Mouse (Mus musculus): ENCODE measurements around the gene Marf1. TPM values are rescaled to one million over a fixed set of nuclear protein-coding genes. Genes with fewer than 3 reads are reported as not detected.
"Not testable (repeated sequence)": the region's sequence is repeated elsewhere in the genome, so short reads cannot be mapped to it uniquely, and the experiment has no call there.

Marf1 gene
- polyA plus RNA-seq, 1 experiment from 2014 or later = 15.3 TPM

GRCm38 (mm10) chr16:14091771-14092170 lies 71.4 kb downstream of the Marf1 start:
- no peak overlapping the region for H3K27ac ChIP-seq
- H3K27me3 ChIP-seq (ENCODE audit: insufficient read depth, poor library complexity, severe bottlenecking) = no peaks in the 10 kb centered on the region
- H3K36me3 ChIP-seq = no peaks in the 10 kb centered on the region
- no peaks in the 10 kb centered on the region for H3K9me3 ChIP-seq
- H3K4me3 ChIP-seq = no peak overlapping the region
- H3K4me1 ChIP-seq (replicated peaks) = no peaks in the 10 kb centered on the region
- no peak for DNase-seq (ENCODE audit: low spot score)
- WGBS = 83% methylated on average over 2 of the region's 2 CpGs

GRCm38 (mm10) chr16:14089296-14089695 lies 73.9 kb downstream of the Marf1 start:
- no peaks in the 10 kb centered on the region for H3K4me1 ChIP-seq (replicated peaks)
- no peak for DNase-seq (ENCODE audit: low spot score)
- 86% methylated on average over 3 of the region's 3 CpGs for WGBS
- H3K9me3 ChIP-seq = no peaks in the 10 kb centered on the region
- H3K27ac ChIP-seq = no peak overlapping the region
- H3K4me3 ChIP-seq = no peak overlapping the region
- no peaks in the 10 kb centered on the region for H3K36me3 ChIP-seq
- no peaks in the 10 kb centered on the region for H3K27me3 ChIP-seq (ENCODE audit: insufficient read depth, poor library complexity, severe bottlenecking)

GRCm38 (mm10) chr16:14088249-14088648 lies 74.9 kb downstream of the Marf1 start:
- 89% methylated on average over 3 of the region's 3 CpGs for WGBS
- no peak overlapping the region for H3K27ac ChIP-seq
- no peaks in the 10 kb centered on the region for H3K4me1 ChIP-seq (replicated peaks)
- no peak overlapping the region for H3K4me3 ChIP-seq
- H3K9me3 ChIP-seq = no peaks in the 10 kb centered on the region
- DNase-seq (ENCODE audit: low spot score) = no peak
- no peaks in the 10 kb centered on the region for H3K36me3 ChIP-seq
- H3K27me3 ChIP-seq (ENCODE audit: insufficient read depth, poor library complexity, severe bottlenecking) = no peaks in the 10 kb centered on the region

- H3K27ac ChIP-seq = no peak overlapping the region
- H3K4me3 ChIP-seq = no peak overlapping the region
- H3K36me3 ChIP-seq = no peaks in the 10 kb centered on the region
- 0 out of 2 replicates have a peak, but pooled peaks cover 5% of the 10 kb centered on the region for H3K9me3 ChIP-seq
- 84% methylated on average over 2 of the region's 2 CpGs for WGBS
- no peaks in the 10 kb centered on the region for H3K27me3 ChIP-seq (ENCODE audit: insufficient read depth, poor library complexity, severe bottlenecking)
- DNase-seq (ENCODE audit: low spot score) = no peak
- H3K4me1 ChIP-seq (replicated peaks) = no peaks in the 10 kb centered on the region
Measured at GRCm38 (mm10) chr16:14082925-14083324, 80.2 kb downstream of the Marf1 start.

- H3K36me3 ChIP-seq = no peaks in the 10 kb centered on the region
- no peaks in the 10 kb centered on the region for H3K4me1 ChIP-seq (replicated peaks)
- H3K9me3 ChIP-seq = no peaks in the 10 kb centered on the region
- WGBS = 74% methylated on average over 5 of the region's 5 CpGs
- no peak overlapping the region for H3K27ac ChIP-seq
- DNase-seq (ENCODE audit: low spot score) = no peak
- no peak overlapping the region for H3K4me3 ChIP-seq
- H3K27me3 ChIP-seq (ENCODE audit: insufficient read depth, poor library complexity, severe bottlenecking) = no peaks in the 10 kb centered on the region
Measured at GRCm38 (mm10) chr16:14070471-14071169, 92.5 kb downstream of the Marf1 start.

GRCm38 (mm10) chr16:14068701-14069100 lies 94.5 kb downstream of the Marf1 start:
- not testable (repeated sequence) for H3K4me3 ChIP-seq; H3K36me3 ChIP-seq; H3K27me3 ChIP-seq (ENCODE audit: insufficient read depth, poor library complexity, severe bottlenecking); H3K9me3 ChIP-seq; DNase-seq (ENCODE audit: low spot score); H3K27ac ChIP-seq; H3K4me1 ChIP-seq (replicated peaks)
- WGBS = 86% methylated on average over 2 of the region's 2 CpGs

GRCm38 (mm10) chr16:14066571-14066970 lies 96.6 kb downstream of the Marf1 start:
- not testable (repeated sequence) for H3K27me3 ChIP-seq (ENCODE audit: insufficient read depth, poor library complexity, severe bottlenecking); H3K4me3 ChIP-seq; H3K9me3 ChIP-seq; DNase-seq (ENCODE audit: low spot score); H3K27ac ChIP-seq; H3K4me1 ChIP-seq (replicated peaks); H3K36me3 ChIP-seq
- WGBS = 88% methylated on average over 4 of the region's 4 CpGs

GRCm38 (mm10) chr16:14059869-14060268 lies 103.3 kb downstream of the Marf1 start:
- Histone ChIP-seq H3K27me3 (ENCODE audit: insufficient read depth, poor library complexity, severe bottlenecking) (no peaks in the 10 kb centered on the region), H3K4me1 (replicated peaks) (0 out of 2 replicates have a peak, but pooled peaks cover 7% of the 10 kb centered on the region), H3K9me3 (no peaks in the 10 kb centered on the region), H3K4me3 (no peak overlapping the region), H3K36me3 (no peaks in the 10 kb centered on the region), H3K27ac (no peak overlapping the region)
- WGBS = 85% methylated on average over 5 of the region's 5 CpGs
- no peak for DNase-seq (ENCODE audit: low spot score)

MicroRNAs encoded within 50 kb of the gene (microRNA counts, 519-probe panel; counts per million panel counts)
- microRNA mmu-miR-484 = 1,255 counts per million, percentile 77 among the panel's probes with 10 or more counts

Other genes starting within 250 kb of the Marf1 start
- gene 2900011O08Rik, start 176.7 kb downstream of the Marf1 start, polyA plus RNA-seq (2016; fragmentation: Nextera tagmentation; extraction: Ambion mirVana) = 9.3 and 22.4 TPM in 2 replicates
- gene Ifitm7, start 176.5 kb downstream of the Marf1 start, polyA plus RNA-seq (2016; fragmentation: Nextera tagmentation; extraction: Ambion mirVana) = 0.54 and 1.4 TPM in 2 replicates
- gene Nde1, start 76 bp downstream of the Marf1 start, polyA plus RNA-seq (2016; fragmentation: Nextera tagmentation; extraction: Ambion mirVana) = 151 and 188 TPM in 2 replicates
- gene Myh11, start 128.0 kb upstream of the Marf1 start, polyA plus RNA-seq (2016; fragmentation: Nextera tagmentation; extraction: Ambion mirVana) = 0.04 and 0.06 TPM in 2 replicates
- gene Fopnl, start 154.1 kb upstream of the Marf1 start, polyA plus RNA-seq (2016; fragmentation: Nextera tagmentation; extraction: Ambion mirVana) = 143 and 164 TPM in 2 replicates
- 8.3 and 9.9 TPM in 2 replicates for gene Abcc1, start 198.2 kb upstream of the Marf1 start, polyA plus RNA-seq (2016; fragmentation: Nextera tagmentation; extraction: Ambion mirVana)

All from hindbrain, embryonic 10.5 days (tissue).